ENCODE assay signal across 8 mouse cellular contexts in genomic region chr2:164856309-164857100, GRCm38 (mm10). TPM values are rescaled to one million over a fixed set of nuclear protein-coding genes. Genes with fewer than 3 reads are reported as not detected.
DNase-seq lines count a peak whose midpoint lies in the region; ATAC-seq and TF ChIP-seq lines count a peak whose summit lies in the region.

No protein-coding gene starts in this region.

- H3K4me2 ChIP-seq in forebrain, embryonic 11.5 days (ENCODE audit: low read depth, low read length, severe bottlenecking), result peak overlapping the region; percentile 97
- peak overlapping the region; percentile 81 for H3K4me2 ChIP-seq in intestine, postnatal 0 days (replicated peaks; ENCODE audit: low read depth)
- H3K4me2 ChIP-seq in midbrain, embryonic 16.5 days (ENCODE audit: low read length), result peak overlapping the region; percentile 98

- peaks cover 6% of the 10 kb centered on the region for H3K4me1 ChIP-seq in forebrain, embryonic 11.5 days (replicated peaks; ENCODE audit: control insufficient read depth, insufficient read depth, low read length)
- peaks cover 9% of the 10 kb centered on the region; the same call in 1 of the 2 replicates for H3K4me1 ChIP-seq in intestine, postnatal 0 days (replicated peaks; ENCODE audit: control insufficient read depth, insufficient read depth, low read length)
- peaks cover 17% of the 10 kb centered on the region for H3K4me1 ChIP-seq in midbrain, embryonic 16.5 days (ENCODE audit: control insufficient read depth, insufficient read depth, low read length)

- H3K9ac ChIP-seq in forebrain, embryonic 11.5 days (ENCODE audit: low read length), result peak overlapping the region; percentile 58
- peak overlapping the region; percentile 48 for H3K9ac ChIP-seq in intestine, postnatal 0 days (ENCODE audit: low read depth, low read length)
- H3K9ac ChIP-seq in midbrain, embryonic 16.5 days (ENCODE audit: low read depth, low read length), result peak overlapping the region; percentile 62; the same call in 1 of the 2 replicates

- H3K36me3 ChIP-seq in forebrain, embryonic 11.5 days (ENCODE audit: control insufficient read depth, insufficient read depth, low read length), result no peaks in the 10 kb centered on the region
- no peaks in the 10 kb centered on the region for H3K36me3 ChIP-seq in intestine, postnatal 0 days (ENCODE audit: control insufficient read depth, insufficient read depth)
- H3K36me3 ChIP-seq in midbrain, embryonic 16.5 days (ENCODE audit: control insufficient read depth, insufficient read depth, low read length), result no peaks in the 10 kb centered on the region

- H3K27ac ChIP-seq in forebrain, embryonic 11.5 days (ENCODE audit: low read depth, low read length), result no peak overlapping the region
- H3K27ac ChIP-seq in intestine, postnatal 0 days (ENCODE audit: low read depth, low read length), result no peak overlapping the region
- no peak overlapping the region for H3K27ac ChIP-seq in midbrain, embryonic 16.5 days (ENCODE audit: low read length)

- ATAC-seq in forebrain, embryonic 11.5 days (replicated peaks; ENCODE audit: low FRiP score), result peak; percentile 58
- 0 out of 2 replicates have a peak, but pooled peaks have one; percentile 6 for ATAC-seq in intestine, postnatal 0 days
- ATAC-seq in midbrain, embryonic 16.5 days, result peak; percentile 61

- H3K9me3 ChIP-seq in forebrain, embryonic 11.5 days (ENCODE audit: control insufficient read depth, low read length), result no peaks in the 10 kb centered on the region
- H3K9me3 ChIP-seq in intestine, postnatal 0 days (ENCODE audit: control insufficient read depth), result no peaks in the 10 kb centered on the region
- H3K9me3 ChIP-seq in midbrain, embryonic 16.5 days (replicated peaks; ENCODE audit: control insufficient read depth, low read length, poor library complexity, severe bottlenecking), result no peaks in the 10 kb centered on the region

- TF ChIP-seq CTCF in intestine, postnatal 0 days (IDR thresholded peaks at IDR 0.05; ENCODE audit: low read depth), result peak; percentile 34

- under 1% methylated on average over 42 of the region's 42 CpGs for WGBS in forebrain, embryonic 11.5 days
- WGBS in intestine, postnatal 0 days, result 2% methylated on average over 42 of the region's 42 CpGs
- WGBS in midbrain, embryonic 16.5 days, result 2% methylated on average over 42 of the region's 42 CpGs

- H3K27me3 ChIP-seq in forebrain, embryonic 11.5 days (ENCODE audit: control insufficient read depth, insufficient read depth, low read length), result peaks cover 19% of the 10 kb centered on the region
- peaks cover 28% of the 10 kb centered on the region for H3K27me3 ChIP-seq in intestine, postnatal 0 days (replicated peaks; ENCODE audit: control insufficient read depth, insufficient read depth, low read length)
- peaks cover 9% of the 10 kb centered on the region for H3K27me3 ChIP-seq in midbrain, embryonic 16.5 days (ENCODE audit: control insufficient read depth, insufficient read depth, low read depth, low read length)

- peak overlapping the region; percentile 44 for H3K4me3 ChIP-seq in forebrain, embryonic 11.5 days (ENCODE audit: low read depth, low read length)
- peak overlapping the region; percentile 51 for H3K4me3 ChIP-seq in intestine, postnatal 0 days (ENCODE audit: low read depth, low read length)
- peak overlapping the region; percentile 50 for H3K4me3 ChIP-seq in midbrain, embryonic 16.5 days (ENCODE audit: low read depth, low read length)

- peak; percentile 35 for DNase-seq in embryo, embryonic 10 days (ENCODE audit: low spot score)
- DNase-seq in embryo, embryonic 10.5 days (ENCODE audit: low spot score), result no peak
- DNase-seq in ES-CJ7 (ENCODE audit: low read depth, low spot score), result peak; percentile 92
- peak; percentile 68 for DNase-seq in forebrain, embryonic 11.5 days (ENCODE audit: low spot score)
- no peak for DNase-seq in urinary bladder, adult 18-20 months (ENCODE audit: low spot score in 2 of 2)
- DNase-seq in layer of hippocampus, postnatal 10 days (ENCODE audit: low spot score in 2 of 2), result no peak

RNA-seq across cellular contexts. Expression of gene Pltp, which starts 1.0 kb away (rescaled TPM):
- 43.2 and 50.1 TPM in 2 replicates for polyA plus RNA-seq in forebrain, embryonic 11.5 days (2014; fragmentation: Nextera tagmentation; extraction: Ambion mirVana)
- 14.5 and 16.2 TPM in 2 replicates for polyA plus RNA-seq in intestine, postnatal 0 days (2015; fragmentation: Nextera tagmentation; extraction: Ambion mirVana)
- 83.9 and 84.4 TPM in 2 replicates for polyA plus RNA-seq in midbrain, embryonic 16.5 days (2015; fragmentation: Nextera tagmentation; extraction: Ambion mirVana)
- 10 to 100 TPM; 72.9 to 79.2 TPM for total RNA-seq in layer of hippocampus, postnatal 10 days (2021)

RNA-seq across cellular contexts. Expression of gene Pcif1, which starts 22.6 kb away (rescaled TPM):
- 81.9 and 84.5 TPM in 2 replicates for polyA plus RNA-seq in forebrain, embryonic 11.5 days (2014; fragmentation: Nextera tagmentation; extraction: Ambion mirVana)
- polyA plus RNA-seq in intestine, postnatal 0 days (2015; fragmentation: Nextera tagmentation; extraction: Ambion mirVana), result 43.2 and 44.0 TPM in 2 replicates
- 78.9 and 85.6 TPM in 2 replicates for polyA plus RNA-seq in midbrain, embryonic 16.5 days (2015; fragmentation: Nextera tagmentation; extraction: Ambion mirVana)
- 10 to 100 TPM; 45.0 to 50.9 TPM for total RNA-seq in layer of hippocampus, postnatal 10 days (2021)

RNA-seq across cellular contexts. Expression of gene Neurl2, which starts 23.2 kb away (rescaled TPM):
- polyA plus RNA-seq in forebrain, embryonic 11.5 days (2014; fragmentation: Nextera tagmentation; extraction: Ambion mirVana), result 3.2 and 4.5 TPM in 2 replicates
- 4.6 and 5.7 TPM in 2 replicates for polyA plus RNA-seq in intestine, postnatal 0 days (2015; fragmentation: Nextera tagmentation; extraction: Ambion mirVana)
- polyA plus RNA-seq in midbrain, embryonic 16.5 days (2015; fragmentation: Nextera tagmentation; extraction: Ambion mirVana), result 5.4 and 7.0 TPM in 2 replicates
- 1 to 10 TPM; 3.5 to 4.7 TPM for total RNA-seq in layer of hippocampus, postnatal 10 days (2021)

RNA-seq across cellular contexts. Expression of gene Ctsa, which starts 23.8 kb away (rescaled TPM):
- polyA plus RNA-seq in forebrain, embryonic 11.5 days (2014; fragmentation: Nextera tagmentation; extraction: Ambion mirVana), result 82.4 and 83.3 TPM in 2 replicates
- 1,079 and 1,142 TPM in 2 replicates for polyA plus RNA-seq in intestine, postnatal 0 days (2015; fragmentation: Nextera tagmentation; extraction: Ambion mirVana)
- polyA plus RNA-seq in midbrain, embryonic 16.5 days (2015; fragmentation: Nextera tagmentation; extraction: Ambion mirVana), result 95.4 and 95.6 TPM in 2 replicates
- 10 to 100 TPM; 70.8 to 76.9 TPM for total RNA-seq in layer of hippocampus, postnatal 10 days (2021)

RNA-seq across cellular contexts. Expression of gene Spata25, which starts 28.2 kb away (rescaled TPM):
- not detected in 2 replicates for polyA plus RNA-seq in forebrain, embryonic 11.5 days (2014; fragmentation: Nextera tagmentation; extraction: Ambion mirVana)
- polyA plus RNA-seq in intestine, postnatal 0 days (2015; fragmentation: Nextera tagmentation; extraction: Ambion mirVana), result not detected in 2 replicates
- not detected in 2 replicates for polyA plus RNA-seq in midbrain, embryonic 16.5 days (2015; fragmentation: Nextera tagmentation; extraction: Ambion mirVana)
- 1 to 10 TPM in 1 of 2 experiments, not detected in 1; 1.6 TPM for total RNA-seq in layer of hippocampus, postnatal 10 days (2021)

Comparison
In these comparisons a context has a peak if more than half of its experiments do, and no peak if none do; other contexts are left out.
1. DNase-seq: peak in embryo, embryonic 10 days (single experiment), ES-CJ7 (single experiment) and forebrain, embryonic 11.5 days (single experiment); none in embryo, embryonic 10.5 days (single experiment), urinary bladder, adult 18-20 months (0 of 2) and layer of hippocampus, postnatal 10 days (0 of 2).
2. ATAC-seq: peak in every context shown above with its lines; median percentile 61 in midbrain, embryonic 16.5 days; 58 in forebrain, embryonic 11.5 days; 6 in intestine, postnatal 0 days.
3. Peak in every context shown above with its lines, with median percentiles within 50 percentile points of each other: H3K4me2 ChIP-seq, H3K4me3 ChIP-seq and H3K9ac ChIP-seq.